Mouse (Mus musculus) C2C12 (cell line): ENCODE measurements around the gene Bsn. TPM values are rescaled to one million over a fixed set of nuclear protein-coding genes. Genes with fewer than 3 reads are reported as not detected.

Experiments
- H3K27me3 ChIP-seq: one replicate; pipeline ENCODE4 v1.6.1; 2011; ENCODE audit not compliant: control insufficient read depth, insufficient read depth, insufficient read length
- H3K36me3 ChIP-seq: one replicate; pipeline ENCODE4 v1.6.1; 2011; ENCODE audit not compliant: control insufficient read depth, insufficient read depth
- H3K4me3 ChIP-seq: one replicate; pipeline ENCODE4 v1.5.1; 2011; ENCODE audit warnings: mild to moderate bottlenecking, control low read depth; ENCODE audit not compliant: poor library complexity, insufficient read depth, severe bottlenecking
- H3K79me2 ChIP-seq: one replicate; pipeline ENCODE4 v1.6.1; 2011; ENCODE audit not compliant: control insufficient read depth, insufficient read depth
- H3K79me3 ChIP-seq: one replicate; pipeline ENCODE4 v1.6.1; 2011; ENCODE audit warnings: low read depth, control low read depth
- H3ac ChIP-seq: one replicate; pipeline ENCODE3; 2011; ENCODE audit warnings: low read depth; ENCODE audit not compliant: control insufficient read depth, insufficient read length
- CEBPB ChIP-seq: IDR thresholded peaks from one replicate; pipeline ENCODE4 v1.6.1; 2011; ENCODE audit warnings: low read depth, mild to moderate bottlenecking, control low read depth, moderate library complexity
- CTCF ChIP-seq: IDR thresholded peaks from one replicate; pipeline ENCODE4 v1.5.1; 2011; ENCODE audit not compliant: control insufficient read depth, insufficient read depth, insufficient read length
- FOSL1 ChIP-seq: IDR thresholded peaks from one replicate; pipeline ENCODE4 v1.8.0; 2011; ENCODE audit warnings: mild to moderate bottlenecking, low read length; ENCODE audit not compliant: poor library complexity, insufficient read depth, severe bottlenecking
- MAX ChIP-seq: IDR thresholded peaks from one replicate; pipeline ENCODE4 v1.6.1; 2011; ENCODE audit warnings: mild to moderate bottlenecking, control low read depth
- MYOD1 ChIP-seq: IDR thresholded peaks from one replicate; pipeline ENCODE4 v1.6.1; 2011; ENCODE audit warnings: low read depth; ENCODE audit not compliant: control insufficient read depth, insufficient read length
- MYOG ChIP-seq: IDR thresholded peaks from one replicate; pipeline ENCODE4 v1.6.1; 2011; ENCODE audit not compliant: control insufficient read depth, insufficient read length; ENCODE audit errors: extremely low read depth
- USF1 ChIP-seq: IDR thresholded peaks from one replicate; pipeline ENCODE4 v1.6.1; 2011; ENCODE audit warnings: low read depth, mild to moderate bottlenecking, control low read depth, moderate library complexity
- polyA plus RNA-seq: library from polyadenylated mRNA; unstranded; fragments of >200 nt; fragmentation: generic; extraction: Trizol; gene quantifications from one replicate; pipeline ENCODE4 v1.2.1, GENCODE M21; 2012; ENCODE audit warnings: missing spikeins

Bsn gene
- polyA plus RNA-seq, 1 experiment: 0.85 TPM

- Histone ChIP-seq H3K79me2 (no peaks in the 10 kb centered on the region), H3K4me3 (no peak overlapping the region), H3K36me3 (no peaks in the 10 kb centered on the region)
Observed at GRCm38 (mm10) chr9:108057262-108057562, 133.0 kb downstream of the Bsn start.

GRCm38 (mm10) chr9:108056361-108057261 lies 133.6 kb downstream of the Bsn start:
- TF ChIP-seq CTCF (no peak), MAX (no peak), USF1 (no peak), MYOD1 (no peak), CEBPB (no peak), MYOG (no peak), FOSL1 (no peak)
- Histone ChIP-seq H3ac (no peak overlapping the region), H3K79me2 (no peaks in the 10 kb centered on the region), H3K4me3 (no peak overlapping the region), H3K27me3 (no peaks in the 10 kb centered on the region), H3K79me3 (no peaks in the 10 kb centered on the region), H3K36me3 (peaks cover 6% of the 10 kb centered on the region)

More at GRCm38 (mm10) chr9:108057262-108057562, 133.0 kb downstream of the Bsn start:
- no peaks in the 10 kb centered on the region for H3K79me3 ChIP-seq
- no peak overlapping the region for H3ac ChIP-seq
- TF ChIP-seq MYOG (no peak), USF1 (no peak), FOSL1 (no peak), MYOD1 (no peak), MAX (no peak), CEBPB (no peak), CTCF (no peak)
- no peaks in the 10 kb centered on the region for H3K27me3 ChIP-seq

GRCm38 (mm10) chr9:108055661-108056237 lies 134.4 kb downstream of the Bsn start:
- Histone ChIP-seq H3K4me3 (no peak overlapping the region), H3K79me3 (no peaks in the 10 kb centered on the region), H3K27me3 (no peaks in the 10 kb centered on the region), H3K36me3 (peaks cover 13% of the 10 kb centered on the region), H3ac (no peak overlapping the region), H3K79me2 (no peaks in the 10 kb centered on the region)
- TF ChIP-seq MAX: no peak
- no peak for TF ChIP-seq CEBPB
- no peak for TF ChIP-seq MYOD1
- TF ChIP-seq CTCF: no peak
- TF ChIP-seq FOSL1: no peak
- no peak for TF ChIP-seq MYOG
- no peak for TF ChIP-seq USF1

- no peaks in the 10 kb centered on the region for H3K79me3 ChIP-seq
- peaks cover 13% of the 10 kb centered on the region for H3K36me3 ChIP-seq
Observed at GRCm38 (mm10) chr9:108055061-108055460, 135.1 kb downstream of the Bsn start.

GRCm38 (mm10) chr9:108054331-108055040 lies 135.7 kb downstream of the Bsn start:
- no peak for TF ChIP-seq USF1
- TF ChIP-seq CEBPB: no peak
- no peak for TF ChIP-seq MAX
- no peak for TF ChIP-seq CTCF
- TF ChIP-seq MYOD1: no peak
- TF ChIP-seq MYOG: no peak
- TF ChIP-seq FOSL1: no peak
- H3K27me3 ChIP-seq: no peaks in the 10 kb centered on the region
- H3K36me3 ChIP-seq: peaks cover 13% of the 10 kb centered on the region
- peaks cover 1% of the 10 kb centered on the region for H3K79me3 ChIP-seq
- H3K4me3 ChIP-seq: no peak overlapping the region
- H3ac ChIP-seq: no peak overlapping the region
- H3K79me2 ChIP-seq: peaks cover 8% of the 10 kb centered on the region

More at GRCm38 (mm10) chr9:108055061-108055460, 135.1 kb downstream of the Bsn start:
- Histone ChIP-seq H3ac (no peak overlapping the region), H3K4me3 (no peak overlapping the region), H3K27me3 (no peaks in the 10 kb centered on the region), H3K79me2 (peaks cover 2% of the 10 kb centered on the region)
- TF ChIP-seq CTCF (no peak), USF1 (no peak), MAX (no peak), CEBPB (no peak), MYOD1 (no peak), MYOG (no peak), FOSL1 (no peak)
